Mouse (Mus musculus): ENCODE measurements at regions not wholly inside any gene's neighbourhood (a gene's known extent, or its start where the extent isn't known, plus 50 kb on each side); places are given as distances from the start of the nearest gene placed in this dataset.
A peak's percentile ranks its signal among the peaks of the same experiment; 100 is the strongest.

DNA sequence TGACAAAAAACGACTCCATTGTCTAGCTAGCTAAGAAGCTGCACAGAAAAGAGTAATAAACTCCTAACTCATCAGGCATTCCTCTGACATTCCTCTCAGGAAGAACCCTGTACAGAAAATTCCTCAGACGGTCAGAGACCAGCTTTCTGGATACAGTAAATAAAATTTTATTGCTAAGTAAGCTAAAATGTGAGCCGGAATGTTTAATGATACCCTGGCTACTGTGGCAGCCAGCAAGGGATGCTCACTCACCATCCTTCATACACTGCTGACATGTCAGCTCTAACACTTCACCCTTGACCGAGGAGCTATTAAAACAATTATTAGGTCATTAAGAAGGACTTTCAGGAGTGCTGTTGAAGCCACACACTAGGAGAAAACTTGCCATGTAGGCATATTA lies 308.3 kb upstream of the Cblb start:
- no peak for ATAC-seq (ENCODE audit: insufficient read depth, low read depth)
- no peak for DNase-seq (ENCODE audit: low spot score)
- TF ChIP-seq EP300 (IDR thresholded peaks at IDR 0.05; ENCODE audit: low read depth): no peak
- no peak for TF ChIP-seq CTCF (IDR thresholded peaks at IDR 0.05; ENCODE audit: low read depth)
- Histone ChIP-seq H3K4me1 (ENCODE audit: control insufficient read depth, insufficient read depth) (no peaks in the 10 kb centered on the region), H3K9me3 (replicated peaks; ENCODE audit: control insufficient read depth, low read length) (no peaks in the 10 kb centered on the region), H3K27me3 (ENCODE audit: control insufficient read depth, insufficient read depth, low read length) (no peaks in the 10 kb centered on the region), H3K27ac (ENCODE audit: low read depth) (no peak overlapping the region), H3K4me3 (ENCODE audit: low read depth, low read length) (no peak overlapping the region), H3K36me3 (replicated peaks; ENCODE audit: control insufficient read depth, insufficient read depth, low read length) (no peaks in the 10 kb centered on the region), H3K4me2 (ENCODE audit: low read depth, low read length) (no peak overlapping the region), H3K9ac (replicated peaks; ENCODE audit: low read depth, low read length) (no peak overlapping the region)
- WGBS: 53% methylated on average over 4 of the region's 4 CpGs

DNA sequence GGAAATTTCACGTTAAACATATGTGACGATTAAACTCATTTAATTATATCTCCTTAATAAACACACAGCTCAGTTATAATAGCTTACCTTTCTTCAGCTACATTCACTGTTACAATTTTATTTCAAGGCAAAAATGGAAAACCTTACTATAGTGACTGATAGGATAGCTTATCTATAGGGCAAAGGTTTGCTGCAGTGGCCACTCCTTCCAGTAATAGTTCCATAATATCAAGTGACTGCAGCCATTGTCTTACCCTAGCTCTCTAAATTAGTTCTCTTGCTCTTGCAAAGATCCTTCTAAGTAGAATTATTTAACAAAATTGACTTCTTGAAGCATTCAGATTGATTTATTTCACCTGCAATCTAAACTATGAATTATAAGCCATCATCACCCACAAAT lies 289.1 kb upstream of the Cblb start:
- no peaks in the 10 kb centered on the region for H3K4me1 ChIP-seq (ENCODE audit: control insufficient read depth, insufficient read depth)
- 93% methylated on average over 2 of the region's 2 CpGs for WGBS
- no peak for ATAC-seq (ENCODE audit: insufficient read depth, low read depth)

DNA sequence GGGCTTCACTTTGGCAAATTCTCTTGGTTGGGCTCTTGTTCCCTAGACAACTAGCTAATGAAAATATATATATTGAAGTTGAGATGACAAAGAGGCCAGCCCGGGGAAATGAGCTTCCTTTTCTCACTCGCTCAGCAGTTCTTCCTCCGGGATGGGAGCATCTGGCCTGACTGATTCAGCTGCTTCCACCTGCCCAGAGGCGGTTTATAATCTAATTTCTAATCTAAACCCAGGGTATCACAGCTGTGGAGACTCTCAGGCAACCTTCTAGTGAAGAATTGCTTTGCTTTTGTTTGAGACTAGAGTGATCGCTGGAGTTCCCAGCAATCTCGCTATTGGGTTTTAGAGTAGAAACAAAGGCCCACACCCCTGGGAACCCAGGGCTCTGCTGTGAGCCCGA lies 279.1 kb upstream of the Cblb start:
- Histone ChIP-seq H3K27ac (ENCODE audit: low read depth) (no peak overlapping the region), H3K4me3 (ENCODE audit: low read depth, low read length) (no peak overlapping the region), H3K9me3 (replicated peaks; ENCODE audit: control insufficient read depth, low read length) (no peaks in the 10 kb centered on the region), H3K9ac (replicated peaks; ENCODE audit: low read depth, low read length) (no peak overlapping the region), H3K27me3 (ENCODE audit: control insufficient read depth, insufficient read depth, low read length) (no peaks in the 10 kb centered on the region), H3K4me2 (ENCODE audit: low read depth, low read length) (no peak overlapping the region), H3K4me1 (ENCODE audit: control insufficient read depth, insufficient read depth) (no peaks in the 10 kb centered on the region), H3K36me3 (replicated peaks; ENCODE audit: control insufficient read depth, insufficient read depth, low read length) (no peaks in the 10 kb centered on the region)
- TF ChIP-seq EP300 (IDR thresholded peaks at IDR 0.05; ENCODE audit: low read depth) (no peak), CTCF (IDR thresholded peaks at IDR 0.05; ENCODE audit: low read depth) (no peak)
- ATAC-seq (ENCODE audit: insufficient read depth, low read depth): no peak
- DNase-seq (ENCODE audit: low spot score): no peak
- WGBS: 61% methylated on average over 7 of the region's 7 CpGs

More for the DNA sequence above, 289.1 kb upstream of the Cblb start:
- Histone ChIP-seq H3K9me3 (replicated peaks; ENCODE audit: control insufficient read depth, low read length) (no peaks in the 10 kb centered on the region), H3K27me3 (ENCODE audit: control insufficient read depth, insufficient read depth, low read length) (no peaks in the 10 kb centered on the region), H3K4me2 (ENCODE audit: low read depth, low read length) (no peak overlapping the region), H3K36me3 (replicated peaks; ENCODE audit: control insufficient read depth, insufficient read depth, low read length) (no peaks in the 10 kb centered on the region), H3K27ac (ENCODE audit: low read depth) (no peak overlapping the region), H3K4me3 (ENCODE audit: low read depth, low read length) (no peak overlapping the region), H3K9ac (replicated peaks; ENCODE audit: low read depth, low read length) (no peak overlapping the region)
- no peak for DNase-seq (ENCODE audit: low spot score)
- TF ChIP-seq EP300 (IDR thresholded peaks at IDR 0.05; ENCODE audit: low read depth): no peak
- no peak for TF ChIP-seq CTCF (IDR thresholded peaks at IDR 0.05; ENCODE audit: low read depth)

DNA sequence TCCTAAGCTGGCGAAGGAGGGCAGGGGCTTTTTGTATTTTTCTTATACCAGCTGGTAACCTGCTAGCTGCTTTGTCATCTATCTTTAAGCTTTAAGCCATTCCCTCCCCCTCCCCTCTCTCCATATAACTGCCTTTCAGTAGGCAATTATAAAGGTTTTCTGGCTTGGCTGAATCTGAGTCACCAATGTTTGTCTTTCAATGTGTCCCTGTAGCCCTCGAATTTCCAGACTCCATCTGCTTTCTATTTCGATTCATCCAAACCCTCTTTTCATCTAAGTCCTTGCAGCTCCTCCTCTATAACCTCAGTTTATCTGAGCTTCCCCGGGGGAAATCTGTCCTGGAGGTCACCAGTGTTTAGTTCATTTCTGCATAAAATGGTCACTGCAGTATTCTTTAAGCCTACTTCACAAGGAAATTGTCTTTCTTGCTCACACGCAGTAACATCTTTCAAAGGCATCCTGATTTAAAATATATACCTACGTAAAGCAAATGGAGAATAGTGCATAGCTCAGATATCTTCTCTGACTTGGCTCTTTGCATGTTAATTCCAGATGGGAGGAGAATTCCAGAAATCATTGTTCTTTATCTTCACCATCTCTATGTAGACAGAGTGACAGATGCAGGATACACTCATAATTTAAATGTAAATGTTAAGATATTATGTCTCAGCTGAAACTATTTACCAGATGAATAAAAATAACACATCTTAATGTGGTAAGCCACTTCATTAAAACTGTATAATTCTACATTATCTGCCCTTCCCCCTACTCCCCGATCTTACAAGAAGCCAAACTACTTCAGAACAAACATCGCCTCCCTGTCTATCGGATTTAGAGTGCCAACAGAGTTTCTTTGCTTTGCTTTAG lies 272.4 kb upstream of the Cblb start:
- no peak overlapping the region for H3K4me3 ChIP-seq (ENCODE audit: low read depth, low read length)
- H3K27ac ChIP-seq (ENCODE audit: low read depth): no peak overlapping the region
- H3K9me3 ChIP-seq (replicated peaks; ENCODE audit: control insufficient read depth, low read length): no peaks in the 10 kb centered on the region
- DNase-seq (ENCODE audit: low spot score) (no peak), ATAC-seq (ENCODE audit: insufficient read depth, low read depth) (no peak)
- H3K4me2 ChIP-seq (ENCODE audit: low read depth, low read length): peak overlapping the region; percentile 9; the same call in 1 of the 2 replicates
- H3K9ac ChIP-seq (replicated peaks; ENCODE audit: low read depth, low read length): no peak overlapping the region
- TF ChIP-seq CTCF (IDR thresholded peaks at IDR 0.05; ENCODE audit: low read depth) (no peak), EP300 (IDR thresholded peaks at IDR 0.05; ENCODE audit: low read depth) (no peak)
- 53% methylated on average over 9 of the region's 9 CpGs for WGBS
- H3K4me1 ChIP-seq (ENCODE audit: control insufficient read depth, insufficient read depth): peaks cover 3% of the 10 kb centered on the region; the same call in 1 of the 2 replicates
- no peaks in the 10 kb centered on the region for H3K36me3 ChIP-seq (replicated peaks; ENCODE audit: control insufficient read depth, insufficient read depth, low read length)
- H3K27me3 ChIP-seq (ENCODE audit: control insufficient read depth, insufficient read depth, low read length): no peaks in the 10 kb centered on the region

DNA sequence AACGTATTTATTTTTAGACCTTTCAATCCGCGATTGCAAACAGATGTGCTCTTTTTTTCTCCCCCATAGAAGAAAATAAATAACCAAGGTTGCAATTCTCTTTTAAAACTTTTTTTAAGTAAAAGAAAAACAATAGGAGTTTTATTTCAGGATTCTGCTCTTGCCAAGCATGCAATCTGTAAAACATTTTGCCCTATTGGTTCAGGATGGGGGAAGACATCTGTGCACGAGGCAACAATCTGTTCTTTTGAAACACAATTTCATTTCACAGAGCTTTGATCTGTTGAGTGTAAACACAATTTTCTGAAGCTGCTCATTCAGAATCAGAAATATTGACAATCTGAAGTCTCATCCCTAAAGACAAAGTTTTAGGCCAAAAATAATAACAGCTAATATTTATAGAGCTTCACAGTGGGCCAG lies 271.8 kb upstream of the Cblb start:
- Histone ChIP-seq H3K9ac (replicated peaks; ENCODE audit: low read depth, low read length) (no peak overlapping the region), H3K27ac (ENCODE audit: low read depth) (no peak overlapping the region), H3K36me3 (replicated peaks; ENCODE audit: control insufficient read depth, insufficient read depth, low read length) (no peaks in the 10 kb centered on the region), H3K4me3 (ENCODE audit: low read depth, low read length) (no peak overlapping the region), H3K9me3 (replicated peaks; ENCODE audit: control insufficient read depth, low read length) (no peaks in the 10 kb centered on the region), H3K27me3 (ENCODE audit: control insufficient read depth, insufficient read depth, low read length) (no peaks in the 10 kb centered on the region), H3K4me1 (ENCODE audit: control insufficient read depth, insufficient read depth) (peaks cover 3% of the 10 kb centered on the region; the same call in 1 of the 2 replicates), H3K4me2 (ENCODE audit: low read depth, low read length) (peak overlapping the region; percentile 9; the same call in 1 of the 2 replicates)
- ATAC-seq (ENCODE audit: insufficient read depth, low read depth) (no peak), DNase-seq (ENCODE audit: low spot score) (no peak)
- no peak for TF ChIP-seq EP300 (IDR thresholded peaks at IDR 0.05; ENCODE audit: low read depth)
- no peak for TF ChIP-seq CTCF (IDR thresholded peaks at IDR 0.05; ENCODE audit: low read depth)
- 23% methylated on average over 4 of the region's 4 CpGs for WGBS
